Mouse (Mus musculus) forebrain, embryonic 14.5 days (tissue): Measurements from ENCODE around the gene Asns. TPM values are rescaled to one million over a fixed set of nuclear protein-coding genes. Genes with fewer than 3 reads are reported as not detected.
A peak's percentile ranks its signal among the peaks of the same experiment; 100 is the strongest.

ENCODE experiments used
- ATAC-seq: fragments of 200-750 bp; cut with Nextera tagmentation; 2 replicates; pipeline ENCODE4 v1.8.0; 2017; ENCODE audit warnings: mild to moderate bottlenecking, moderate library complexity
- DNase-seq: peaks from one replicate; pipeline ENCODE4 v3.0.0-alpha.2; 2015; ENCODE audit warnings: low spot score
- H3K27ac ChIP-seq: fragments of 300-500 bp; sonication (generic); 2 replicates; pipeline ENCODE4 v1.5.1; 2014; ENCODE audit warnings: low read depth, mild to moderate bottlenecking, control low read depth, low read length, moderate library complexity
- H3K27me3 ChIP-seq: fragments of 300-500 bp; sonication (generic); replicated peaks from 2 replicates; pipeline ENCODE4 v1.6.1; 2014; ENCODE audit warnings: low read length, control low read depth, mixed read lengths; ENCODE audit not compliant: control insufficient read depth, insufficient read depth
- H3K36me3 ChIP-seq: fragments of 300-500 bp; sonication (generic); 2 replicates; pipeline ENCODE4 v1.6.1; 2014; ENCODE audit warnings: low read length, control low read depth; ENCODE audit not compliant: control insufficient read depth, insufficient read depth
- H3K4me1 ChIP-seq: fragments of 300-500 bp; sonication (generic); 2 replicates; pipeline ENCODE4 v1.6.1; 2014; ENCODE audit warnings: antibody characterized with exemption, low read length, control low read depth; ENCODE audit not compliant: control insufficient read depth, insufficient read depth
- H3K4me2 ChIP-seq: fragments of 300-500 bp; sonication (generic); 2 replicates; pipeline ENCODE4 v1.6.1; 2014; ENCODE audit warnings: mild to moderate bottlenecking, control low read depth, low read length
- H3K4me3 ChIP-seq: fragments of 300-500 bp; sonication (generic); 2 replicates; pipeline ENCODE4 v1.5.1; 2014; ENCODE audit warnings: low read depth, low read length, control low read depth
- H3K9ac ChIP-seq: fragments of 300-500 bp; sonication (generic); 2 replicates; pipeline ENCODE4 v1.6.1; 2014; ENCODE audit warnings: mild to moderate bottlenecking, low read length, control low read depth, moderate library complexity
- H3K9me3 ChIP-seq: fragments of 300-500 bp; sonication (generic); replicated peaks from 2 replicates; pipeline ENCODE4 v1.6.1; 2016; ENCODE audit warnings: low read length, control low read depth, mixed read lengths; ENCODE audit not compliant: control insufficient read depth
- WGBS: fragments of 180-500 bp; shearing (Covaris S2); extraction: QIAGEN DNeasy Blood & Tissue Kit; methylation state at CpG from one replicate; pipeline ENCODE4 v1.1.7; 2014; 5-methylcytosine and 5-hydroxymethylcytosine counted together
- polyA plus RNA-seq: library from polyadenylated mRNA; unstranded; fragments of >200 nt; fragmentation: Nextera tagmentation; extraction: Ambion mirVana; gene quantifications from 2 replicates; pipeline ENCODE4 v1.2.1, GENCODE M21; 2014

Asns gene
- 61.2 and 66.9 TPM in 2 replicates for polyA plus RNA-seq

- H3K4me1 ChIP-seq: no peaks in the 10 kb centered on the region
- WGBS: under 1% methylated on average over 51 of the region's 51 CpGs
- peak within 1 kb of the TSS; percentile 63 for H3K9ac ChIP-seq
- H3K27me3 ChIP-seq: no peaks in the 10 kb centered on the region
- peak within 1 kb of the TSS; percentile 66 for H3K4me3 ChIP-seq
- DNase-seq: peak; percentile 86
- H3K9me3 ChIP-seq: no peaks in the 10 kb centered on the region
- no peak within 1 kb of the TSS for H3K27ac ChIP-seq
- peak; percentile 96 for ATAC-seq
- no peaks in the 10 kb centered on the region for H3K36me3 ChIP-seq
- H3K4me2 ChIP-seq: peak within 1 kb of the TSS; percentile 90
Measured at GRCm38 (mm10) chr6:7692884-7693585, at the start of gene Asns. Asns (minus strand) TSS chr6:7693254.

GRCm38 (mm10) chr6:7741721-7742120, 48.7 kb upstream of the Asns start:
- no peak for DNase-seq
- H3K27ac ChIP-seq: no peak overlapping the region
- no peaks in the 10 kb centered on the region for H3K9me3 ChIP-seq
- H3K27me3 ChIP-seq: no peaks in the 10 kb centered on the region
- H3K4me3 ChIP-seq: no peak overlapping the region
- H3K4me1 ChIP-seq: no peaks in the 10 kb centered on the region
- H3K9ac ChIP-seq: no peak overlapping the region
- H3K36me3 ChIP-seq: no peaks in the 10 kb centered on the region
- no peak for ATAC-seq
- 59% methylated on average over 3 of the region's 3 CpGs for WGBS
- H3K4me2 ChIP-seq: no peak overlapping the region

- H3K4me1 ChIP-seq: no peaks in the 10 kb centered on the region
- ATAC-seq: no peak
Measured at GRCm38 (mm10) chr6:7737842-7738241, 44.8 kb upstream of the Asns start.

GRCm38 (mm10) chr6:7732754-7733708, 40.0 kb upstream of the Asns start:
- Histone ChIP-seq H3K27me3 (no peaks in the 10 kb centered on the region), H3K9me3 (0 out of 2 replicates have a peak, but pooled peaks cover 5% of the 10 kb centered on the region), H3K27ac (no peak overlapping the region), H3K4me3 (no peak overlapping the region), H3K36me3 (no peaks in the 10 kb centered on the region), H3K4me1 (no peaks in the 10 kb centered on the region), H3K4me2 (no peak overlapping the region), H3K9ac (no peak overlapping the region)
- DNase-seq (peak; percentile 92), ATAC-seq (peak; percentile 61; the same call in 1 of the 2 replicates)
- 37% methylated on average over 12 of the region's 12 CpGs for WGBS

More at GRCm38 (mm10) chr6:7737842-7738241, 44.8 kb upstream of the Asns start:
- 97% methylated on average over 2 of the region's 2 CpGs for WGBS
- H3K36me3 ChIP-seq: no peaks in the 10 kb centered on the region
- H3K9me3 ChIP-seq: no peaks in the 10 kb centered on the region
- no peak overlapping the region for H3K4me2 ChIP-seq
- DNase-seq: no peak
- no peaks in the 10 kb centered on the region for H3K27me3 ChIP-seq
- H3K27ac ChIP-seq: no peak overlapping the region
- H3K4me3 ChIP-seq: no peak overlapping the region
- H3K9ac ChIP-seq: no peak overlapping the region

DNA sequence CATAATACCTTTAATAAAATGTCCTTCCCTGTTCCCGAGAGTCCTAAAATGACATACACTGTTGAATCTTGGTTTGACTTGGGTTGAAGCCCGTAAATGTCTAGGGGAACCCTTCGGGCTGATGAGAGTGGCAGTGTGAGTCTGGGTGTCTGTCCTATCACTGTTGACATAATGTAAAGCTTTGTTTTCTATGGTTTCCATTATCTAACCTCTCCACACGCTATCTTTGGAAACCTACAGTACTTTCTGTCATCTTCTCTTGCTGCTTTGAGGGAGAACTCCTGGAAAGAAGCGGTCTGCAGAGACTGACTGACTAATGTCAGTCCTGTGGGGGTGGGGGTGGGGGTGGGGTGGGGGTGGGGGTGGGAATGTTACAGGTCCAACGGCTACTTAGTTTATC, 39.0 kb upstream of the Asns start:
- H3K4me1 ChIP-seq: no peaks in the 10 kb centered on the region
- H3K9me3 ChIP-seq: 0 out of 2 replicates have a peak, but pooled peaks cover 5% of the 10 kb centered on the region
- DNase-seq (no peak), ATAC-seq (no peak)
- no peaks in the 10 kb centered on the region for H3K36me3 ChIP-seq
- no peak overlapping the region for H3K9ac ChIP-seq
- H3K27me3 ChIP-seq: no peaks in the 10 kb centered on the region
- H3K4me3 ChIP-seq: no peak overlapping the region
- H3K27ac ChIP-seq: no peak overlapping the region
- 88% methylated on average over 6 of the region's 6 CpGs for WGBS
- H3K4me2 ChIP-seq: no peak overlapping the region

DNA sequence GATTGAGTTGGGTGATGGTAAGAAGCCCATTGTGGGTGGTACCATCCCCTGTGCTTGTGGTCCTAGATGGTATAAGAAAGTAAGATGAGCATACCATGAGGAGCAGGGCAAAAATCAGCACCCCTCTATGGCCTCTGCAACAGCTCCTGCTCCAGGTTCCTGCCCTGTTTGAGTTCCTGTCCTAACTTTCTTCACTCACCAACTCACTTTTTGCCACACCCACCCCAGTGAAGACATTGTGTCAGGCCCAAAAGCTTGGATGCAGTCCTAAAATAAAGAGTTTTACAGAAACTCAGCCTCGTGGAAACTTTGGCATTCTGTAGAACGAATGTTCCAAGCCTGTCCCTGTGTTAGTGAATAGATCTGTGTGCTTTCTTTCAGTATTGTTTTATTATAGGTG, 36.1 kb upstream of the Asns start:
- no peaks in the 10 kb centered on the region for H3K27me3 ChIP-seq
- whole genome bisulfite sequencing: 76% methylated on average over 2 of the region's 2 CpGs
- H3K36me3 ChIP-seq: no peaks in the 10 kb centered on the region
- H3K27ac ChIP-seq: no peak overlapping the region
- H3K4me3 ChIP-seq: no peak overlapping the region
- no peaks in the 10 kb centered on the region for H3K4me1 ChIP-seq
- DNase-seq (no peak), ATAC-seq (no peak)
- H3K9ac ChIP-seq: no peak overlapping the region
- H3K4me2 ChIP-seq: no peak overlapping the region
- H3K9me3 ChIP-seq: 0 out of 2 replicates have a peak, but pooled peaks cover 5% of the 10 kb centered on the region

DNA sequence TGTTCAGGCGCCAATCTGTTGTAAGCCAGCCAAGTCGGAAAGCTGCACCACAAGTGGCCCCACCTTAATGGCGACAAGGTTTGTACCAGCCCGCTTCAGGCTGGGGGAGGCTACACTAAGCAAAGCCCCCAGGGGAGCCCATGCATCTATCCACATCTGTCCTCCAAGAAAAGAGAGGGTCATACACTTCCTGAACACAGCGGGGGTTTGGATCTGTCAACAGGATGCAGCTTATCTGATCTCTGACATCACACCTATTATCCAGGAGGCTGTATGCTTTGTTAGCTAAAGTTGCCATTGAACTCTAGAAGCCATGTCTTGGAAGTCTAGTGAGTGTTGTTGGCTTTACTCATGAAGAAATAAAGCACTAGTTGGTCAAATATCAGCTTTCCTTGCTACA, 35.2 kb upstream of the Asns start:
- Histone ChIP-seq H3K4me2 (no peak overlapping the region), H3K4me3 (no peak overlapping the region), H3K27me3 (no peaks in the 10 kb centered on the region), H3K9ac (no peak overlapping the region), H3K9me3 (0 out of 2 replicates have a peak, but pooled peaks cover 5% of the 10 kb centered on the region), H3K27ac (no peak overlapping the region), H3K36me3 (no peaks in the 10 kb centered on the region), H3K4me1 (no peaks in the 10 kb centered on the region)
- DNase-seq (no peak), ATAC-seq (no peak)
- 94% methylated on average over 5 of the region's 5 CpGs for WGBS

GRCm38 (mm10) chr6:7716236-7716635, 23.2 kb upstream of the Asns start:
- Histone ChIP-seq H3K9me3 (0 out of 2 replicates have a peak, but pooled peaks cover 3% of the 10 kb centered on the region), H3K4me1 (no peaks in the 10 kb centered on the region), H3K4me2 (no peak overlapping the region), H3K27me3 (no peaks in the 10 kb centered on the region), H3K36me3 (no peaks in the 10 kb centered on the region), H3K9ac (no peak overlapping the region), H3K27ac (no peak overlapping the region), H3K4me3 (no peak overlapping the region)
- WGBS: 33% methylated on average over 4 of the region's 4 CpGs
- DNase-seq (peak; percentile 33), ATAC-seq (peak; percentile 12; the same call in 1 of the 2 replicates)
